Mouse (Mus musculus) limb, embryonic 15.5 days (tissue): ENCODE data around the gene Ccdc153. TPM values are rescaled to one million over a fixed set of nuclear protein-coding genes. Genes with fewer than 3 reads are reported as not detected.

Experiments used
- ATAC-seq: fragments of 200-750 bp; cut with Nextera tagmentation; 2 replicates; pipeline ENCODE4 v1.8.0; 2017; ENCODE audit warnings: low read depth, moderate TSS enrichment; ENCODE audit not compliant: insufficient number of reproducible peaks, low FRiP score, low TSS enrichment
- H3K27ac ChIP-seq: fragments of 300-500 bp; sonication (generic); 2 replicates; pipeline ENCODE4 v1.5.1; 2015; ENCODE audit warnings: moderate library complexity, mild to moderate bottlenecking, inconsistent platforms
- H3K27me3 ChIP-seq: fragments of 300-500 bp; sonication (generic); 2 replicates; pipeline ENCODE4 v1.6.1; 2015; ENCODE audit warnings: inconsistent platforms
- H3K36me3 ChIP-seq: fragments of 300-500 bp; sonication (generic); 2 replicates; pipeline ENCODE4 v1.6.1; 2015; ENCODE audit warnings: inconsistent platforms
- H3K4me1 ChIP-seq: fragments of 300-500 bp; sonication (generic); 2 replicates; pipeline ENCODE4 v1.6.1; 2015; ENCODE audit warnings: inconsistent platforms
- H3K4me2 ChIP-seq: fragments of 300-500 bp; sonication (generic); 2 replicates; pipeline ENCODE4 v1.6.1; 2015; ENCODE audit warnings: mild to moderate bottlenecking, inconsistent platforms
- H3K4me3 ChIP-seq: fragments of 300-500 bp; sonication (generic); 2 replicates; pipeline ENCODE4 v1.5.1; 2015; ENCODE audit warnings: mild to moderate bottlenecking, inconsistent platforms
- H3K9ac ChIP-seq: fragments of 300-500 bp; sonication (generic); 2 replicates; pipeline ENCODE4 v1.6.1; 2015; ENCODE audit warnings: inconsistent platforms
- H3K9me3 ChIP-seq: fragments of 300-500 bp; sonication (generic); 2 replicates; pipeline ENCODE4 v1.6.1; 2016; ENCODE audit warnings: inconsistent platforms
- WGBS: fragments of 180-500 bp; shearing (Covaris S2); methylation state at CpG from one replicate; pipeline ENCODE4 v1.1.7; 2015; 5-methylcytosine and 5-hydroxymethylcytosine counted together
- polyA plus RNA-seq: library from polyadenylated mRNA; unstranded; fragments of >200 nt; fragmentation: Nextera tagmentation; extraction: Ambion mirVana; gene quantifications from 2 replicates; pipeline ENCODE4 v1.2.1, GENCODE M21; 2015

Ccdc153 gene
- polyA plus RNA-seq, 1 experiment from 2014 or later, result not detected

DNA sequence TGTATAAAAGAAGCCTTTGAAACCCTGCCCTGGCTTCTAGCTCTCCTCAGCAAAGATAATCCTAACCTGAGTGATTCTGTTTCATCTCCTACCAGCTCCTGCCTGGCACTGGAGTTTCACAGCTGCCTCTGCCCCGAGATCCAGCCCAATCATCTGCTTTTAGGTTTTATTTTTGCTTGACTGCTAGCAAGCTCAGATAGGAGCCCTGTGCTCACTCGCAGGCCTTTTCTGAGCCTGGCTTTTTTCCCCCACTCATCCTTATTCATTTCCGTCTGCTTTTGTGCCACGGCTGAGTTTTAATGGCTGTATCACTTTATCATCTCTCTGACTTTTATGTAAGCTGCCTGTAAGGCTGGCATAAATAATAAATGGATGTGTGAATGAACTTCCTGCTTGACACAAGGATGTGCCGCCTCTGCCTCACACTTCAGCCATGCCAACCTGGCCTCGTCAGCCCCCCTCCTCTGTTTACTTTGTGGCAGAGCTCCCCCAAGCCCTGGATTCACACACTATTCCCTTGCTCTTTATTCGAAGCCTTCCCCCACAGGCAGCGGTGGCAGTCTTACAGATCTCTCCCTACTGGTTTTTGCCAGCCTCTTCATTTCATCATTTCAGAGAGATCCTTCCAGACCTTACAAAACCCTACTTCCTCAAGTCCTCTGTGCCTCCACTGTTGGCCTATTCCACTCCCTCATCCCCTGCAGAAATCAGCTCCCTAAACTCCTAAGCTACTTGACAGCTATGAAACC, 26.2 kb downstream of the Ccdc153 start:
- Histone ChIP-seq H3K36me3 (peaks cover 29% of the 10 kb centered on the region), H3K9me3 (no peaks in the 10 kb centered on the region), H3K27me3 (no peaks in the 10 kb centered on the region), H3K27ac (peak overlapping the region; percentile 94), H3K4me1 (peaks cover 20% of the 10 kb centered on the region), H3K4me2 (peak overlapping the region; percentile 84), H3K9ac (no peak overlapping the region), H3K4me3 (0 out of 2 replicates have a peak overlapping the region, but pooled peaks have one; percentile 57)
- 62% methylated on average over 8 of the region's 8 CpGs for WGBS
- ATAC-seq, result no peak

DNA sequence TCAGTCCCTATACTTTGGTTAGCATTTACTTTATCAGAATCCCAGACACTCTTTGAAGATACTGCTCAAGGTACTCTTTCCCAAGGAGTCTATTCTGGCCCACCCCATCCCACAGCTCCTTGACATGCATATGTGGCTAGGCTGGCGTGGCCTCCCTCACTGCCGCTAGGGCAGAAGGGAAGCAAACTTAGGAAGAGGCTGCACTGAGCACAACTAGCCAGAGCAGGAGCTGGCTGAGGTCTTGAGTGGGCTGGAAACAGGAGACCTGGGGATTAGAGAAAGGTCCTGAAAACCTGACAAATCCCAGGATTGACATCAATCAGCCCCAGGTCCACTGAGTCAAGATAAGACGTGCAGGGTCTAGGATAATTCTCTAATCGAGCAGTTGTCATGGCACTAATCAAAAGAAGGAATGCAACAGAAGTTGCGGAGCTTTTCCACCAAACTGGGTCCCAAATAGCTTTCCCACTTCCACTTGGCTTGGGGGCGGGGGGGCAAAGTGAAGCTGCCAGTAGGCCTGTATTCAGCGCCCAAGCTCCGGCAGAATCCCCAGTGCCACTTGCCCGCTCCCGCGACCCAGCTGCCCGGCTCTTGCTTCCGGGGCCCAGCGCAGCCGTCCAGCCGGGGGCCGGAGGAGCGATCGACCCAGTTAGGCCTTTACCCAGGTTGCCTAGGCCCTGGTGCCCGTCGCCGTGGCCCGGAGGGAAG, 27.0 kb downstream of the Ccdc153 start:
- Histone ChIP-seq H3K4me2 (peak overlapping the region; percentile 84), H3K9me3 (no peaks in the 10 kb centered on the region), H3K27me3 (no peaks in the 10 kb centered on the region), H3K4me3 (peak overlapping the region; percentile 57), H3K9ac (peak overlapping the region; percentile 90), H3K4me1 (peaks cover 20% of the 10 kb centered on the region), H3K27ac (peak overlapping the region; percentile 94), H3K36me3 (peaks cover 22% of the 10 kb centered on the region)
- ATAC-seq, result no peak
- 7% methylated on average over 23 of the region's 23 CpGs for WGBS

DNA sequence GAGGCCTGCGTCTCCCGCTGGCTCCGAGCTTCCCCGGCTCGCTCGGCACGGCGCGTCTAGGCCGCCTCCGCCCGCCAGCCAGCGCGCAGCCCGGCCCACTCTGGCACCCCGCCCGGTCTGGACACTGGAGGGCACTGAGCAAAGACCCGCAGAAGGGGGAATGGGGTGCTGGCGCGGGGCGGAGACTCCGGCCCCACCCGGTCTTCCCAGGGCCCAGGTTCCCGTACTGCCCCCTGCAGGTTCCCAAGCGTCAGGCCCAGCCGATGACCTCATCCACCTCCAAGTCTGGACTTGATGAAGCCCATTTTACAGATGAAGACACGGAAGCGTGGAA, 27.5 kb downstream of the Ccdc153 start:
- no peaks in the 10 kb centered on the region for H3K9me3 ChIP-seq
- peak; percentile 81 for ATAC-seq
- H3K4me2 ChIP-seq, result peak overlapping the region; percentile 84
- peaks cover 20% of the 10 kb centered on the region for H3K4me1 ChIP-seq
- peak overlapping the region; percentile 57 for H3K4me3 ChIP-seq
- H3K27me3 ChIP-seq, result no peaks in the 10 kb centered on the region
- H3K36me3 ChIP-seq, result peaks cover 17% of the 10 kb centered on the region
- H3K9ac ChIP-seq, result peak overlapping the region; percentile 90
- peak overlapping the region; percentile 94 for H3K27ac ChIP-seq
- WGBS, result 4% methylated on average over 28 of the region's 28 CpGs

DNA sequence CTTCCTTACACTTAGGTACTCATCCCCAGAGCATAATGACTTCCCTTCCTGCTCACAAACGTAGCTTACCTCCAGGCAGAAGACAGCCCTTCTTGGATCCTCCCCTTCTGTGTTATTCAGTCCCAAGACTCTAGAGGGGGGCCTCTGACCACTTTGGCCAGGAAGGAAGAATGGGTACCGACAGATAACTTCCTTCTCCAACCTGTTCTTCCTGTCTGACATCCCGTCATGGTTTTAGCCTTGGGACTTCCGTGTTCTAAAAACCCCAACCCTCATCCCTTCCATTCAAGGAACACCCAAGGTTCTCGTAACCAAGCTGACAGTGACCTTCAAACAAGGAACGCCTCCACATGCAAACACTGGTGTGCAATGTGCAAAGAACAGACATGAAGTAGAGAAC, 28.0 kb downstream of the Ccdc153 start, which contains the start of gene Nlrx1:
TSS of gene Nlrx1 (minus strand) at position 168 of the 400 bp plus-strand sequence.
- Histone ChIP-seq H3K36me3 (peaks cover 17% of the 10 kb centered on the region), H3K9ac (peak within 1 kb of the TSS; percentile 90), H3K4me3 (peak within 1 kb of the TSS; percentile 57), H3K4me2 (peak within 1 kb of the TSS; percentile 84), H3K27ac (peak within 1 kb of the TSS; percentile 94), H3K9me3 (no peaks in the 10 kb centered on the region), H3K27me3 (no peaks in the 10 kb centered on the region), H3K4me1 (peaks cover 20% of the 10 kb centered on the region)
- ATAC-seq, result no peak
- WGBS, result 70% methylated on average over 6 of the region's 6 CpGs

DNA sequence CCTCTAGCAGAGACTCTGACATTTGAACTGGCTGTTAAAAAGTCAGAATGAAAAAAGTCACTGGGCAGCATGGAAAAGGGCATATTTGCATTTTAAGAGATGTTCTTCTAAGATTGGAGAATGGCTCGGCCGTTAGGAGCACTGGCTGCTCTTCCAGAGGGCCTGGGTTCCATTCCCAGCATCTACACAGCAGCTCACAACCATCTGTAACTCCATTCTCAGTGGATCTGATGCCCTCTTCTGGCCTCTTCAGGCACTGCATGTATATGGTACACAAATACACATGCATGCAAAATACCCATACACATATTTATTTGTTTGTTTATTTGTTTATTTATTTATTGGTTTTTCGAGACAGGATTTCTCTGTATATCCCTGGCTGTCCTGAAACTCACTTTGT, 28.6 kb downstream of the Ccdc153 start:
- no peak for ATAC-seq
- Histone ChIP-seq H3K4me1 (peaks cover 20% of the 10 kb centered on the region), H3K27ac (no peak overlapping the region), H3K9me3 (no peaks in the 10 kb centered on the region), H3K27me3 (no peaks in the 10 kb centered on the region), H3K9ac (no peak overlapping the region), H3K4me3 (no peak overlapping the region), H3K36me3 (peaks cover 15% of the 10 kb centered on the region), H3K4me2 (no peak overlapping the region)
- 86% methylated on average over 3 of the region's 3 CpGs for WGBS

- WGBS, result 79% methylated on average over 4 of the region's 4 CpGs
- Histone ChIP-seq H3K4me3 (no peak overlapping the region), H3K27me3 (no peaks in the 10 kb centered on the region), H3K27ac (no peak overlapping the region), H3K9me3 (no peaks in the 10 kb centered on the region), H3K4me1 (peaks cover 20% of the 10 kb centered on the region), H3K36me3 (peaks cover 16% of the 10 kb centered on the region; the same call in 1 of the 2 replicates), H3K9ac (no peak overlapping the region), H3K4me2 (no peak overlapping the region)
- ATAC-seq, result no peak
Measured at GRCm38 (mm10) chr9:44269973-44270372, 29.5 kb downstream of the Ccdc153 start.

DNA sequence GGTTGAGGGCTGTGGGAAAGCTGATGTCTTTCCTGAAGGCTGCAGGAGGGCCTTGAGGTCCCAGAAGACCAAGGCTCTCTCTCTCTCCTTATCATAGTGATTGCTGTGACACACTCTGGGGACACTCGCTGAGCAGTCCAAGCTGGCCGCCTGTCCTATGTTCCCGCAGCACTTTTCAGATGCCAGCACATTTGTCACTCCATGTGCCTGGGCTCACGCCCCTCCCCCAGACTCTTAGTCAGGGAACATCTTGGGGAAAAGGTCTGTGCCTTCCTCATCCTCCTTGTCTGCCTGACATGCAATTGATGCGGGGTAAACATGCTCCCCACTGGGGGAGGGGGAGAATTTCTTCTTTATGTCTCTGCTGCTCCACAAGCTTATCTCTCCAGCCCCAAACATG, 42.7 kb downstream of the Ccdc153 start:
- peaks cover 24% of the 10 kb centered on the region for H3K36me3 ChIP-seq
- H3K4me3 ChIP-seq, result no peak overlapping the region
- no peaks in the 10 kb centered on the region for H3K9me3 ChIP-seq
- ATAC-seq, result no peak
- WGBS, result 70% methylated on average over 5 of the region's 5 CpGs
- H3K27ac ChIP-seq, result no peak overlapping the region
- H3K4me2 ChIP-seq, result no peak overlapping the region
- H3K27me3 ChIP-seq, result peaks cover 13% of the 10 kb centered on the region; the same call in 1 of the 2 replicates
- no peak overlapping the region for H3K9ac ChIP-seq
- peaks cover 17% of the 10 kb centered on the region for H3K4me1 ChIP-seq

DNA sequence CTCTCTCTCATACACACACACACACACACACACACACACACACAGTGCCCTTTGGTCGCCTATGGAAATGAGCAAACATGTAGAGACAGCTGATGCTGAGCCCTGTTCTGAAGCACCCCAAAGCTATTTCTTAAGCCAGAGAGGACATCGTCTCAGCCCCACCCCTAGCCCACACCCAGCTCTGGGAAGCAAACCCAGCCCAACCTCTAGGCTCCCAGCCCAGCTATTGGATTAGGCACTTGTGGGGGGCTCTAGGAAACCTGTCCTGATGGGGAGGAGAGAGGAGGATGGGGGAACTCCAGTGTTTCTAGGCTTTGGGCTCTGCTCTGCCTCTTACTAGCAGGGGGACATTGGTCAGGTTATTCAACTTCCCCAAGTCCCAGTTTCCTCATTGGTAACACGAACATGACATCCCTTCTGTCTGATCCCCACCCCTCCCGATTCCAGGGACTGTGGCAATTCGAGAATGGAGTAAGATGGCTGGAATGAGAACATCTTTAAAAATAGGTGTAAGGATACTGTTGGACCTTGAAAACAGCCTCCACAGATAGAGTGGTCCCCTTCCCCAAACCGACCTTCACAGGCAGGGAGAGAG, 45.9 kb downstream of the Ccdc153 start:
- H3K4me1 ChIP-seq, result peaks cover 26% of the 10 kb centered on the region
- no peak overlapping the region for H3K27ac ChIP-seq
- no peak overlapping the region for H3K4me2 ChIP-seq
- peaks cover 15% of the 10 kb centered on the region for H3K36me3 ChIP-seq
- no peak for ATAC-seq
- no peaks in the 10 kb centered on the region for H3K9me3 ChIP-seq
- H3K4me3 ChIP-seq, result no peak overlapping the region
- WGBS, result 9% methylated on average over 5 of the region's 6 CpGs
- H3K27me3 ChIP-seq, result peaks cover 23% of the 10 kb centered on the region; the same call in 1 of the 2 replicates
- no peak overlapping the region for H3K9ac ChIP-seq

GRCm38 (mm10) chr9:44287003-44287400, 46.5 kb downstream of the Ccdc153 start:
- WGBS, result 8% methylated on average over 11 of the region's 11 CpGs
- Histone ChIP-seq H3K4me3 (peak overlapping the region; percentile 64), H3K9me3 (no peaks in the 10 kb centered on the region), H3K4me1 (peaks cover 26% of the 10 kb centered on the region), H3K36me3 (peaks cover 17% of the 10 kb centered on the region), H3K27ac (no peak overlapping the region), H3K4me2 (peak overlapping the region; percentile 93), H3K9ac (peak overlapping the region; percentile 71), H3K27me3 (peaks cover 23% of the 10 kb centered on the region; the same call in 1 of the 2 replicates)
- ATAC-seq, result no peak

DNA sequence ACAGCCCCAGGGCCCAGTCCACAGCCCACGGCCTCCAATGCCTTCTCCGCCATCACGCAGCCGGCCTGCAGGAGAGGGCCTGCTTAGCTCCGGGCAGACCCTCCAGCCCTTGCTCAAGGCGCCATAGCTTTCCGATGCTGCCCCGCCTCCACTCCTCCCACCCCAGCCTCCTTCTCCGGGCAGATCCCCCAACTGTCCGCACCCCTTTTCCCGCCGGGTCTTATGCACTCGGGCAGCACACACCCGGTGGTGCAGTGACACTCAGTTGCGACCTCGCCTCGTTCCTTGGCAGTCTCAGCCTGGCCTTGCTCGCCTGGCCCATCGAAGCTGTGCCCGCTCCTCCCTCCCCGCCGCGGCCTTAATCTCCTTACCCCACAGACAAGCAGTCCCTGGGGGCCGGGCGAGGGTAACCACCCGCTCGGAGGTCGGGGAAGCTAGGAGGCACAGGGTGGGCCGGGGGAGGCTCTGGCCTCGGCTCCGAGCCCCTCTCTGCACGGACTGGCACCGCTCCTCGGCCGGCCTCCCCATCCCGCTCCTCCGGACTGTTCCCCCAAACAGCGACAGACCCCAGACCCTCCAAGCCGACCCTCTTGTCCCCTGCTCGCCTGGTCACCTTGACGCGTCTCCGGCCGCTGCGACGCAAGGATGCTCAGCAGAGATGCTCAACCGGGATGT, 47.1 kb downstream of the Ccdc153 start:
- ATAC-seq, result peak; percentile 31; the same call in 1 of the 2 replicates
- WGBS, result 2% methylated on average over 47 of the region's 47 CpGs
- no peaks in the 10 kb centered on the region for H3K9me3 ChIP-seq

More for the DNA sequence above, 47.1 kb downstream of the Ccdc153 start:
- Histone ChIP-seq H3K4me2 (peak overlapping the region; percentile 93), H3K36me3 (peaks cover 20% of the 10 kb centered on the region), H3K27me3 (peaks cover 23% of the 10 kb centered on the region; the same call in 1 of the 2 replicates), H3K27ac (no peak overlapping the region), H3K9ac (peak overlapping the region; percentile 71), H3K4me3 (peak overlapping the region; percentile 64), H3K4me1 (peaks cover 26% of the 10 kb centered on the region)
